Mouse (Mus musculus) lung, adult 18-20 months (tissue): ENCODE measurements around the gene Ivd.

ENCODE experiments used
- DNase-seq, 2 experiments: peaks; one replicate each; pipeline ENCODE4 v3.0.0; 2022; ENCODE audit warnings: mixed read lengths in 2 of 2

Ivd gene

DNA sequence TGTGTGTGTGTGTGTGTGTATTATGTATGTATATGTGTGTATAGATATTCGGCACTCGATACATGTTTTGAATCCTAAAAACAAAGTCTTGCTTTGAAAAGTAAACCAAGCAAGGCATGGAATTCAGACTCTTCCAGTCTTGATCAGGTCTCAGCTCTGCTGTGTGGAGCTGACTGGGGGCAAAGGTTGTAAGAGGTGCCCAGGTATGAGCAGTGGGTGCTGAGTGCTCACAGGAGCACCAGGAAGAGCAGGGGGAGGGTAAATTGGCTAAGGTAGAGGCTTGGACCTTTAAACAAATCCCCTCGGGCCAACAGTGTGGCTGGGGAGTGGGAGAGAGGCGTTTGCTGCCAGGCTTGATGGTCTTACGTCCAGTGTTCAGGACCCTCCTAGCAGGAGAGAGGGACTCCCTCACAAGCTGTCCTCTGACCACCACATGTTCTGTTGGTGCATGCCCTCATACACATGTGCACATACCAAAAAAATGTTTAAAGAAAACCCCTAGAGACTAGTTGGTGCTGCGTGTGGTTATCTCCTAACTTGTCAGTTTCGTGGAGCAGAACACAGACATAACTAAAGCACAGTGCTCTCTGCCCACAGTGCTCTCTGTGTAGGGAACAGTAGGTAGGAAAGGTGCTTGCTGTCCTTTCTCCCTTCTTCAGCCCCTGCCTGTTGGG, 49.0 kb downstream of the Ivd start:
- no peak for DNase-seq

DNA sequence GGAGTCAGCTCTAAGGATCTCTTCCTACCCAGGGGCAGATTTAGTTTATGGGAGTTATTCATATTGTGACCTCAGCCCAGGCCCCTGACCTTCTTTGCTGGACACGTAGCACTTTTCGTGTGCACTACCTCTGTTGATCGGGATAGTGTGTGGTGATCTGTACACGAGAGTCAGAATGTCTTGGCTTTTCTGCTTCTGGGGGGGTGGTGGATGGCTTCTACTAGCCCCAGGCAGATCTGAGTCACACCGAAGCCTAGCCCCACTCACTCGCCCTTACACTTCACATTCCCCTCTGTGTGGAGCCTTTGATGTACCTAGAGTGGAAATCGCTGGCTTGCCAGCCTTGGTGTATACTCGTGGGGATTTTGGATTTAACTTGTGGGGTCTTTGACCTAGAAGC, 51.0 kb downstream of the Ivd start:
- DNase-seq = no peak

DNA sequence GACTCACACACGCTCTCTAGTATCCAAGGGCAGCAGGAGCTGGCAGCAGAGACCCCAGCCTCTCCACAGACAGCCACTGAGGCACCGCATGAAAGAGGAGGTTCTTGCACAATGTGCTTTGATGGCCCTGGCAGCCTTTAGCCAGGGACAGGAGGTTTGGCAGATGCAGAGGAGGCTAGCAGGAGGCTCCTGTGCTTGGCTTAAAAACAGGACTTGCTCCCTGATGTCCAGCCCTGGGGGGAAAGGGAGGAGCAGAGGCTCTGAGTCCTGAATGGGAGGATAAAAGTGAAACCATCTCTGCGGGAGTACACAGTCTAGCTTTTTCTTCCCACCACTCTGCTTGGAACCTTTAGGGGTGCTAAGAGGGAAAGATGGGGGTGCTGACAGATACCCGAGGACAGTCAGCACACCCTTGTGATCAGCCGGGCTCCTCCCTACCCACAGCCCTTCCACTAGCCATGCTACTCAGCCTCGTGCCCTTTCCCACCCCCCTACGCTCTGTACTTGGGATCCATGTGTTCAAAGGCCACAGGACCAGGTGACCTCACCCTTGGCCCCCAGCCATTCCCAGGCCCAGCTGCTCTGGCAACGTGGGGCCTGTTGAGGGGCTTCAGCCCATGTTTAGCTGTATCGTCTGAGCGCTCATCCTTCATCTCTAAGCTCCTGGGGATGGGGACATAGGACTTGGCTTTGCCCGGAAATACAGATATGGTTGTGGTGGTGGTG, 52.0 kb downstream of the Ivd start:
- DNase-seq = no peak

DNA sequence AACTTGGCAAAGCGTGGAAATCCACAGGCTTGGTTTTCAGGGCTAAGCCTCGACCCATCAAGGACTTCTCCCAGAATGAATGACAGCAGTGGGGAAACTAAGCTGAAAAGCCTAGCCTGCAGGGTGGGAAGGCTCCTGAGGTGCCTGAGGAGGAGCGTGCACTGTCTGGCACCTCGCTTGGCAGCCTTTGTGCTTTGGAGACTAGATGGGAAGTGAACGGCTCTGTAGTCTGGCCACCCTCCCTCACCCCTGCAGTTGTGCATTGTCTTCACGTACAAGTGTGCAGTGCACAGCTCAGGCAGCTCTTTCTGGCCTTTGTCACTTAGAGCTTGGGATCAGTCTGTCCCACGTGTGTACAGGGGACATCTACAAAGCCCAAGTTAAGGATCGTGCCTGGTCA, 52.9 kb downstream of the Ivd start:
- DNase-seq = no peak

DNA sequence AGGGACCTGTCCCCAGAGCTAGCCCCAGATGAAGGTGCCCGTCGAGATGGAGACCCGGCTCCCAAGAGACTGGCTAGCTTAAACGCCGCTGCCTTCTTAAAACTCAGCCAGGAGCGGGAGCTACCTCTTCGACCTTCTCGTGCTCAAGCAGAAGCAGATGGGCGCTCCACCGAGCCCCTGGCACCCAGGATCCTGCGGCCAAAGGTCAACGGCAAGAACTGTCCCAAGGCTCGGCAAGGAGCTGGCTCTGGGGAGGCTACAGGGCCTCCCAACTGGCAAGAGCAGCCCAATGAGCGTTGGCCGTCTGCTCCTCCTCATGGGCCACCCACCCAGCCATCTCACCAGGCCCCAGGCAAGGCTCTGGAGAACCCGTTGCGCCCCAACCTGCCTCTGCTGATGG, 54.7 kb downstream of the Ivd start:
- DNase-seq = no peak

DNA sequence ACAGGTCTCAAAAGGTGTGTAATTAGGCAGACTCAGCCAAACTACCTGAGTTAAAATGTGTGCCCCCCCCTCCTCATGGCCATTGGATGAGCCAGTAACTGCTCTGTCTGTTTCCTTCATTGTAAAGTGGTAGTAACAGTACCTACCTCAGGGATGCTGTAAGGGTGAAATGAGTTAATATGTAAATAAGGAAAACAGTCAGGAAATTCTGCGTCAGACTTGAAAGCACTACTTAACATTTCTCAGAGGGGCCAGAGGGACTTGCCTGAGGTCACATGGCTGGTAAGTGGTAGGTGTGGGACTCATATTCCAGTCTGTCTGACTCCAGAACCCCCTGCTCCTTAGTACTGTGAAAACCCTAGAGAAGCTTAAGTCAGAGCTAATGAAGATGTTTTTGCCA, 56.8 kb downstream of the Ivd start:
- no peak for DNase-seq

DNA sequence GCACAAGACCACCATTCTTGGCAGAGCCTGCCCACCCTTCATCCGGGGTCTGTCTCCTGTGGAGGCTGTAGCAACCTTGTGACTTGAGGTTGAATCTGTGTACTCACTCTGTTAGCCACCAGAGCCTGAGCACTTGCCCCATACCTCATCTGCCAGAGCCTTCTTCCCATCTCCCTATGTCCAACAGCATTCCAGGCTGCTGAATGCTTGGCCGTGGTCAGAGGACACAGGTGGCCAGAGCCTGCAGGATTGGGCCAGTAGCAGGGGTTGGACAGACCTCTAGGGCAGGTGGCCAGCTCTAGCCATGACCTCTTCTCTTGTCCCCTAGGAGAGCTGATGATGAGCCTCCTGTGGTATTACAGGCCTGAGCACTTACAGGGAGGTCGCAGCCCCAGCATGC, 58.7 kb downstream of the Ivd start:
- DNase-seq = no peak

DNA sequence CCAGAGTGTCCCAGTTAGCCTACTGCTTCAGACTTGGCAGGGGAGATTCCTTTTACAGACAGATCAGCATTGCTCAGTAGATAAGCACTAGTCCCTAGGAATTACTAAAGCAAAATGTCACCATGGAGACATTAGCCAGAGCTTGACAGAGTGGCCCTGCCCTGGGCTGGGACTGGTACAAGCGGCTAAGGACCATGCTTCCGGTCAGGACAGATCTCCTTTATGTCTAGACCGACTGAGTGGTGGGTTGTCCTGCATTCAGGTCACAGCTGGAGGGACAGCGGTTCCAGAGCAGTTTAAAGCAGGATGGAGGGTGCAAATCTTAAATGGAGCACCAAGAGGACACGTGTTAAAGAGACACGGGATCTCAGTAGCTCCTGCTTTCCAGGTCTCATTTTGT, 64.2 kb downstream of the Ivd start:
- DNase-seq = no peak

DNA sequence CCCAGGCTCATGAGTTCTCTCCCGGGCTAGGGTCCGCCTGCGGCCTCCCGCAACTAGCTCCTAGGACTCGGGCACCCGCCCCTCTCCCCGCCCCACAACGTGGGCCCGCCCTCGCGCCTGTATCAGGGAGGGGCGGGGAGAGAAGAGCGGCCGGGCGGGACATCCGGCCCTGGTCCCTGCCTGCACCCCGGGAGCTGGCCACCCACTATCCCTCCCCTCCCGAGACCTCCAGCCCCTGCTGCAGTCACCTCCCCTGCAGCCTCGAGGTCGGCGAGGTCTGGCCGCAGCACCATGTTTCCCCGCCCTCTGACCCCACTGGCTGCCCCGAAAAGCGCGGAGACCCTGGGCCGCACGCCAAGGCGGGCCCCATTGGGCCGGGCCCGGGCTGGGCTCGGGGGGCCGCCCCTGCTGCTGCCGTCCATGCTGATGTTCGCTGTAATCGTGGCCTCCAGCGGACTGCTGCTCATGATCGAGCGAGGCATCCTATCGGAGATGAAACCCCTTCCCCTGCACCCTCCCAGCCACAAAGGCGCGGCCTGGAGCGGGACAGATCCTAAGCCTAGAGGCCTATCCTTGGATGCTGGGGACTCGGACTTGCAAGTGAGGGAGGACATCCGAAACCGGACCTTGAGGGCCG, 64.7 kb downstream of the Ivd start, which contains the start of gene Chst14:
Chst14 (plus strand) TSS at position 136 of the 637 bp plus-strand sequence.
- DNase-seq = peak; percentile 77 to 83

DNA sequence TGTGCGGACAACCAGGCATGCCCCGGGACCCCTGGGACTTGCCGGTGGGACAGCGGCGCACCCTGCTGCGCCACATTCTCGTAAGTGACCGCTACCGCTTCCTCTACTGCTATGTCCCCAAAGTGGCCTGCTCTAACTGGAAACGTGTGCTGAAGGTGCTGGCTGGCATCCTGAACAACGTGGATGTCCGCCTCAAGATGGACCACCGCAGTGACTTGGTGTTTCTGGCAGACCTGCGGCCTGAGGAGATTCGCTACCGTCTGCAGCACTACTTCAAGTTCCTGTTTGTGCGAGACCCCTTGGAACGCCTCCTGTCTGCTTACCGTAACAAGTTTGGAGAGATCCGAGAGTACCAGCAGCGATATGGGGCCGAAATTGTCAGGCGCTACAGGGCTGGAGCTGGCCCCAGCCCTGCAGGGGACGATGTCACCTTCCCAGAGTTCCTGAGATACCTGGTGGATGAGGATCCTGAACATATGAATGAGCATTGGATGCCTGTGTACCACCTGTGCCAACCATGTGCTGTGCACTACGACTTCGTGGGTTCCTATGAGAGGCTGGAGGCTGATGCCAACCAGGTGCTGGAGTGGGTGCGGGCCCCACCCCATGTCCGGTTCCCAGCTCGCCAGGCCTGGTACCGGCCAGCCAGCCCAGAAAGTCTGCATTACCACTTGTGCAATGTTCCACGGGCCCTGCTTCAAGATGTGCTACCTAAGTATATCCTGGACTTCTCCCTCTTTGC, 65.4 kb downstream of the Ivd start:
- DNase-seq = no peak
